Mouse (Mus musculus) hindbrain, embryonic 15.5 days (tissue): ENCODE measurements around the gene 5730522E02Rik. TPM values are rescaled to one million over a fixed set of nuclear protein-coding genes. Genes with fewer than 3 reads are reported as not detected.
A peak's percentile ranks its signal among the peaks of the same experiment; 100 is the strongest.

Source experiments
- ATAC-seq: fragments of 200-750 bp; cut with Nextera tagmentation; 2 replicates; pipeline ENCODE4 v1.8.0; 2017; ENCODE audit warnings: low read depth, moderate number of reproducible peaks, moderate TSS enrichment; ENCODE audit not compliant: low FRiP score
- H3K27ac ChIP-seq: fragments of 300-500 bp; sonication (generic); replicated peaks from 2 replicates; pipeline ENCODE4 v1.5.1; 2015; ENCODE audit warnings: mild to moderate bottlenecking, inconsistent platforms
- H3K27me3 ChIP-seq: fragments of 300-500 bp; sonication (generic); 2 replicates; pipeline ENCODE4 v1.6.1; 2015; ENCODE audit warnings: control low read depth, inconsistent platforms
- H3K36me3 ChIP-seq: fragments of 300-500 bp; sonication (generic); 2 replicates; pipeline ENCODE4 v1.6.1; 2015; ENCODE audit warnings: control low read depth, inconsistent platforms
- H3K4me1 ChIP-seq: fragments of 300-500 bp; sonication (generic); replicated peaks from 2 replicates; pipeline ENCODE4 v1.6.1; 2015; ENCODE audit warnings: control low read depth, inconsistent platforms
- H3K4me2 ChIP-seq: fragments of 300-500 bp; sonication (generic); 2 replicates; pipeline ENCODE4 v1.6.1; 2015; ENCODE audit warnings: moderate library complexity, mild to moderate bottlenecking, inconsistent platforms
- H3K4me3 ChIP-seq: fragments of 300-500 bp; sonication (generic); 2 replicates; pipeline ENCODE4 v1.5.1; 2015; ENCODE audit warnings: mild to moderate bottlenecking, inconsistent platforms
- H3K9ac ChIP-seq: fragments of 300-500 bp; sonication (generic); 2 replicates; pipeline ENCODE4 v1.6.1; 2015; ENCODE audit warnings: inconsistent platforms
- H3K9me3 ChIP-seq: fragments of 300-500 bp; sonication (generic); 2 replicates; pipeline ENCODE4 v1.6.1; 2016; ENCODE audit warnings: control low read depth, inconsistent platforms
- WGBS: fragments of 180-500 bp; shearing (Covaris S2); methylation state at CpG from one replicate; pipeline ENCODE4 v1.1.7; 2015; 5-methylcytosine and 5-hydroxymethylcytosine counted together
- polyA plus RNA-seq: library from polyadenylated mRNA; unstranded; fragments of >200 nt; fragmentation: Nextera tagmentation; extraction: Ambion mirVana; gene quantifications from 2 replicates; pipeline ENCODE4 v1.2.1, GENCODE M21; 2015

5730522E02Rik gene
- polyA plus RNA-seq, 1 experiment from 2014 or later, result 13.9 TPM

- no peak overlapping the region for H3K4me2 ChIP-seq
- ATAC-seq, result no peak
- no peaks in the 10 kb centered on the region for H3K36me3 ChIP-seq
- H3K4me1 ChIP-seq, result 0 out of 2 replicates have a peak, but pooled peaks cover 5% of the 10 kb centered on the region
- H3K4me3 ChIP-seq, result no peak overlapping the region
- H3K27me3 ChIP-seq, result no peaks in the 10 kb centered on the region
- no peak overlapping the region for H3K27ac ChIP-seq
- no peak overlapping the region for H3K9ac ChIP-seq
- H3K9me3 ChIP-seq, result no peaks in the 10 kb centered on the region
- 73% methylated on average over 5 of the region's 5 CpGs for WGBS
These were observed 269.1 kb downstream of the 5730522E02Rik start for GRCm38 (mm10) chr11:25941504-25941903.

- no peak for ATAC-seq
- no peak overlapping the region for H3K27ac ChIP-seq
- H3K4me2 ChIP-seq, result no peak overlapping the region
- 0 out of 2 replicates have a peak, but pooled peaks cover 5% of the 10 kb centered on the region for H3K4me1 ChIP-seq
- no peaks in the 10 kb centered on the region for H3K27me3 ChIP-seq
- H3K9me3 ChIP-seq, result no peaks in the 10 kb centered on the region
- 73% methylated on average over 4 of the region's 4 CpGs for WGBS
- no peak overlapping the region for H3K4me3 ChIP-seq
- H3K9ac ChIP-seq, result no peak overlapping the region
- H3K36me3 ChIP-seq, result no peaks in the 10 kb centered on the region
These were observed 269.8 kb downstream of the 5730522E02Rik start for GRCm38 (mm10) chr11:25940716-25941294.

- Histone ChIP-seq H3K27me3 (no peaks in the 10 kb centered on the region), H3K27ac (no peak overlapping the region), H3K4me1 (no peaks in the 10 kb centered on the region), H3K9me3 (no peaks in the 10 kb centered on the region), H3K4me3 (no peak overlapping the region), H3K36me3 (no peaks in the 10 kb centered on the region), H3K4me2 (no peak overlapping the region), H3K9ac (no peak overlapping the region)
- no peak for ATAC-seq
- 78% methylated on average over 2 of the region's 2 CpGs for WGBS
These were observed 284.3 kb downstream of the 5730522E02Rik start for GRCm38 (mm10) chr11:25926267-25926666.

DNA sequence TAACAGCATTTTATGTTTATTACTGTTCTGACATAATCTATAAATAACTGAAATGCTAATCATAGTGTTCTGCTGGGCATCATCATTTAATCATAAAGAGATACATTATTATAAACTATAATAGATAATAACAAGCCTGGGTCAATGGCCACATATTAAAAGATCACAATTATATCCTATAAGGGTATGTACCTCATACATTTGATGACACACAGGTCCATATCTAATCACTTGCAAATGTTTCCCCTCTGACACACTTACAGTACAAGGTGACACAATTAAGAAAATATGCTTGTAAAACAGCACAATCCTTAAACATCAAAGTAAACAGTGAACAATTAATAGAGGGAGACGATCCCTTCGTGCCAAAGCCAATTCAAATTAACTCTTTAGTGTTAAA, 308.2 kb downstream of the 5730522E02Rik start:
- Histone ChIP-seq H3K9ac (no peak overlapping the region), H3K36me3 (no peaks in the 10 kb centered on the region), H3K27ac (no peak overlapping the region), H3K4me3 (no peak overlapping the region), H3K4me1 (no peaks in the 10 kb centered on the region), H3K27me3 (no peaks in the 10 kb centered on the region), H3K4me2 (no peak overlapping the region), H3K9me3 (no peaks in the 10 kb centered on the region)
- ATAC-seq, result no peak
- 63% methylated on average over 2 of the region's 2 CpGs for WGBS

DNA sequence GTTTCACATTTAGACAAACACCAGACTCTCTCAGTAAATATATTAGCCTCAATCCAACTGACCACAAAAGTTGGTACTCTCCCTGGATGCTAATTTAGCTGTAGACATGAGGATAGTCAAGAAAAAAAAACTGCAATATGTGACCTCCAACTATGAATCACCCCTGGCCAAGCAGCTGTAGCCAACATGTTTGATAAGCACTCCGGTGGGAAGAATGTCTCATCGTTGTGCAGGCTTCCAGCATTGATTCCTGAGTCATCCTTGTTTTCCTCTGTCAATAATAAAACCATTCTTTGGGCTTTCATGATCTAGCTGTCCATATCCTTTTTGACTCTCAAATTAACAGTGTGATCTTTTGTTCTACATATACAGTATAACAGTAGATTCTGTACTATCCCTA, 308.9 kb downstream of the 5730522E02Rik start:
- no peak overlapping the region for H3K9ac ChIP-seq
- ATAC-seq, result no peak
- H3K4me2 ChIP-seq, result no peak overlapping the region
- no peaks in the 10 kb centered on the region for H3K36me3 ChIP-seq
- no peak overlapping the region for H3K4me3 ChIP-seq
- H3K27ac ChIP-seq, result no peak overlapping the region
- H3K9me3 ChIP-seq, result no peaks in the 10 kb centered on the region
- no peaks in the 10 kb centered on the region for H3K27me3 ChIP-seq
- WGBS, result 74% methylated on average over 2 of the region's 2 CpGs
- no peaks in the 10 kb centered on the region for H3K4me1 ChIP-seq

DNA sequence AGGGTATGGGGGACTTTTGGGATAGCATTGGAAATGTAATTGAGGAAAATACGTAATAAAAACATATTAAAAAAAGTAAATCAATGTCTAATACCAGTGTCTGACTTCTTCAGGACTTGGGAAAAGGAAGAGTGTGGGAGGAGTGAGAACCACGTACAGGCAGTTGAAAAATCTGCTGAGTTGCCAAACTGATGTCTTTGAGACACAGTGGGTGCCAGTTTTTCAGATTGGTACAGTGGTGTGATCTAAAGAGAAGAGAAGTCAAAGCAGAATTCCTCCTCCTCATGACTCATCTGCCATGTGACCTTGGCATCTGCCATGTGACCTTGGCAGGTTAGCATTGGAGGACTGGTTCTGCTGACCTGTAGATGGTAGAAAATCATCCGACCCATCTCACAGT, 316.7 kb downstream of the 5730522E02Rik start:
- Histone ChIP-seq H3K4me3 (no peak overlapping the region), H3K36me3 (no peaks in the 10 kb centered on the region), H3K9ac (no peak overlapping the region), H3K4me1 (no peaks in the 10 kb centered on the region), H3K27me3 (no peaks in the 10 kb centered on the region), H3K4me2 (no peak overlapping the region), H3K9me3 (no peaks in the 10 kb centered on the region), H3K27ac (no peak overlapping the region)
- WGBS, result 91% methylated on average over 3 of the region's 3 CpGs
- no peak for ATAC-seq

- Histone ChIP-seq H3K4me1 (0 out of 2 replicates have a peak, but pooled peaks cover 3% of the 10 kb centered on the region), H3K4me3 (no peak overlapping the region), H3K36me3 (no peaks in the 10 kb centered on the region), H3K9me3 (no peaks in the 10 kb centered on the region), H3K4me2 (no peak overlapping the region), H3K9ac (no peak overlapping the region), H3K27ac (no peak overlapping the region), H3K27me3 (no peaks in the 10 kb centered on the region)
- ATAC-seq, result no peak
These were observed 337.6 kb downstream of the 5730522E02Rik start for GRCm38 (mm10) chr11:25872983-25873382.

DNA sequence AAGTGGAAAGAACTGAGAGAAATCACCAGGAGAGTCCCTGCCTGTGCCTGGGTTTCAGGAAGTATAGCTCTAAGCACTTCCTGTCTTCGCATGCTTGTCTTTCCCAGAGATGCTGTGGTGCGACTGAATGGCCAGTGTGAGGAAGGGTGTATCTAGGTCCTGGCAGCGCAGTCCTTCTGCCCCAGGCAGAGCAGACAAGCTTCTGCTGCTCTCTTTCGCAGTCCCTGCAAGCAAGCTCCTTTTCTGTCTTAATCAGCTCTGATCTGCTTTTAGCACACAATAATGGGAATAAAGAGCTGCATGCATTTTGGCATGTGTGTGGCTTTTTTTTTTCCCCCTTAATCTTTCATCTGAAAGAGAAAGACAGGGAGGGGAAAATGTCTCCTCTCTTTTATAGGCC, 338.2 kb downstream of the 5730522E02Rik start:
- Histone ChIP-seq H3K4me1 (0 out of 2 replicates have a peak, but pooled peaks cover 3% of the 10 kb centered on the region), H3K4me3 (no peak overlapping the region), H3K27ac (0 out of 2 replicates have a peak overlapping the region, but pooled peaks have one; percentile 34), H3K4me2 (no peak overlapping the region), H3K27me3 (no peaks in the 10 kb centered on the region), H3K9ac (no peak overlapping the region), H3K9me3 (no peaks in the 10 kb centered on the region), H3K36me3 (no peaks in the 10 kb centered on the region)
- no peak for ATAC-seq
- 33% methylated on average over 4 of the region's 4 CpGs for WGBS

GRCm38 (mm10) chr11:25866292-25866691, 344.3 kb downstream of the 5730522E02Rik start:
- WGBS, result 72% methylated on average over 2 of the region's 2 CpGs

DNA sequence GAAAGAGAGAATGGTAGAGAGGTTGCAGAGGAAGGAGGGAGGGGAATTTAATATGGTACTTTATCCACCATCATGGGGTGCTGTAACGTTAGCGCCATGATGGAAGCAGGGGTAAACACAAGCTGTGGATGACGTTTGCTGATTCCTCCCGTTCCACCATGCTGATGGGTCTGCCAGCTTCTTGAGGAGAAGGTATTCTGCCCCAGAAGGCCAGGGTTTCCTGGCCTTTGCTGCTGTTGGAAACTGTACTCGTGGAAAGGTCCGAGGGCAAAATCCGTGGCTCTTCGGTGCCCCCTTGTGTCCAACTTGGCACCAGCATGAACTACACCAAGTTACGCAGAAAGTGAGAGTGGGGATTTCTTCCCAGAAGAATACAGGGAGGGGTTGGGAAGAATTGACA, 347.9 kb downstream of the 5730522E02Rik start:
- Histone ChIP-seq H3K4me1 (peaks cover 6% of the 10 kb centered on the region), H3K4me2 (peak overlapping the region; percentile 40), H3K27ac (peak overlapping the region; percentile 55; the same call in 1 of the 2 replicates), H3K27me3 (no peaks in the 10 kb centered on the region), H3K9ac (no peak overlapping the region), H3K36me3 (no peaks in the 10 kb centered on the region), H3K9me3 (no peaks in the 10 kb centered on the region), H3K4me3 (no peak overlapping the region)
- ATAC-seq, result peak; percentile 82
- WGBS, result 8% methylated on average over 9 of the region's 9 CpGs

More at GRCm38 (mm10) chr11:25866292-25866691, 344.3 kb downstream of the 5730522E02Rik start:
- ATAC-seq, result 0 out of 2 replicates have a peak, but pooled peaks have one; percentile 54
- H3K36me3 ChIP-seq, result no peaks in the 10 kb centered on the region
- H3K4me2 ChIP-seq, result no peak overlapping the region
- H3K4me1 ChIP-seq, result peaks cover 6% of the 10 kb centered on the region
- no peaks in the 10 kb centered on the region for H3K27me3 ChIP-seq
- H3K27ac ChIP-seq, result no peak overlapping the region
- H3K9me3 ChIP-seq, result no peaks in the 10 kb centered on the region
- H3K4me3 ChIP-seq, result no peak overlapping the region
- H3K9ac ChIP-seq, result no peak overlapping the region

- H3K27me3 ChIP-seq, result no peaks in the 10 kb centered on the region
- H3K9ac ChIP-seq, result no peak overlapping the region
- ATAC-seq, result no peak
- 18% methylated on average over 16 of the region's 16 CpGs for WGBS
- peak overlapping the region; percentile 39 for H3K4me2 ChIP-seq
- H3K4me3 ChIP-seq, result 0 out of 2 replicates have a peak overlapping the region, but pooled peaks have one; percentile 10
- H3K27ac ChIP-seq, result peak overlapping the region; percentile 82
- H3K4me1 ChIP-seq, result peaks cover 38% of the 10 kb centered on the region
- no peaks in the 10 kb centered on the region for H3K9me3 ChIP-seq
- no peaks in the 10 kb centered on the region for H3K36me3 ChIP-seq
These were observed 353.7 kb downstream of the 5730522E02Rik start for GRCm38 (mm10) chr11:25856629-25857568.

GRCm38 (mm10) chr11:25855794-25856193, 354.8 kb downstream of the 5730522E02Rik start:
- peak overlapping the region; percentile 29; the same call in 1 of the 2 replicates for H3K9ac ChIP-seq

More at GRCm38 (mm10) chr11:25855794-25856193, 354.8 kb downstream of the 5730522E02Rik start:
- H3K4me1 ChIP-seq, result peaks cover 38% of the 10 kb centered on the region
- H3K4me3 ChIP-seq, result no peak overlapping the region
- peak overlapping the region; percentile 39 for H3K4me2 ChIP-seq
- no peaks in the 10 kb centered on the region for H3K27me3 ChIP-seq
- 24% methylated on average over 9 of the region's 9 CpGs for WGBS
- no peaks in the 10 kb centered on the region for H3K9me3 ChIP-seq
- peak overlapping the region; percentile 82 for H3K27ac ChIP-seq
- no peaks in the 10 kb centered on the region for H3K36me3 ChIP-seq
- no peak for ATAC-seq
